ENCODE assay signal across 14 mouse cellular contexts in the genomic region with DNA sequence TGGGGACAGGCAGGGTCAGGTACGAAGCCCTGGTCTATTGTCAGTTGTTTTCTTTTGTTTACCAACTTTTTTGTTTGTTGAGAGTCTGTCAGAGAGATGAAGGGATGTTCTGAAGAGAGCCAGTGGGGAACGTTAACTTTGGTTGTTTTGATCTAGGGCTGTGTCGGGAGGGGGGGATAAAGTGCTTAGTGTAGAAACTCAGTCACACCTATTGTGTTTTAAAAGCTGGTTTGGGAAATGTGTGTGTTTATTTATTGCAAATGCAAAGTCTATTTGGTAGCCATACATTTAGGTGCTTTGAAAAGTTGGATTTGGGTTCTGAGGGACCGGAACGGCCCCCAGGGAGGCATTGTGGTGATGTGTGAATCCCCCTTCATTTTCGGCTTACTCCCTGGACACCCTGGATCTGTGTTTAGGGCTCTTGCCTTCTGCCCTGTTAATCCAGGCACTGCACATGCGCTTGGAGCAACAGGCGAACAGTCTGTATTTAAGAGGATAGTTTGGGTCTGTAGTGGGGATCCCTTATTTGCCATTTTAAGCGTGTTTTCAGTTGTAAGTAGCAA.
DNase-seq lines count a peak whose midpoint lies in the region; ATAC-seq lines count a peak whose summit lies in the region.
"Had no signal": no experiment of that assay in that cellular context is flagged by ENCODE, and none has a peak within 500 bp of the region (broad histone marks: within the 10 kb centered on the region; RNA-seq: fewer than 3 reads in every experiment).

No protein-coding gene starts in this region.

- H3K4me1 ChIP-seq in heart, embryonic 16.5 days (ENCODE audit: control insufficient read depth, insufficient read depth, low read length) = peaks cover 7% of the 10 kb centered on the region
- H3K4me1 ChIP-seq in limb, embryonic 10.5 days = peaks cover 25% of the 10 kb centered on the region
- no peaks in the 10 kb centered on the region for H3K4me1 ChIP-seq in intestine, embryonic 15.5 days (replicated peaks)
- H3K4me1 ChIP-seq: liver, embryonic 15.5 days had no signal

- intact Hi-C loops in heart, postnatal 25 days (cut with DNase I) = no loop called here

- H3K36me3 ChIP-seq in heart, embryonic 16.5 days (ENCODE audit: control insufficient read depth, insufficient read depth) = no peaks in the 10 kb centered on the region
- no peaks in the 10 kb centered on the region for H3K36me3 ChIP-seq in limb, embryonic 10.5 days
- no peaks in the 10 kb centered on the region for H3K36me3 ChIP-seq in intestine, embryonic 15.5 days
- H3K36me3 ChIP-seq: liver, embryonic 15.5 days had no signal

- DNase-seq in cerebellum, postnatal 10 days = peak; percentile 15 to 17
- no peak for DNase-seq in cerebellum, postnatal 14 days
- DNase-seq in heart, postnatal 25 days (ENCODE audit: low spot score) = no peak
- no peak for DNase-seq in limb, embryonic 10.5 days (ENCODE audit: low spot score)
- no peak for DNase-seq in thymus, postnatal 10 days (ENCODE audit: low spot score in 2 of 2)
- DNase-seq in left cerebral cortex, adult 18-20 months (ENCODE audit: low spot score in 2 of 2) = no peak
- DNase-seq: adrenal gland, postnatal 14 days; lung, postnatal 4 days; spleen, adult 18-20 months had no signal

- no peak overlapping the region for H3K27ac ChIP-seq in heart, embryonic 16.5 days (ENCODE audit: low read length)
- peak overlapping the region; percentile 80 for H3K27ac ChIP-seq in limb, embryonic 10.5 days
- H3K27ac ChIP-seq in intestine, embryonic 15.5 days = no peak overlapping the region
- H3K27ac ChIP-seq: layer of hippocampus, adult 2 months; liver, embryonic 15.5 days had no signal

- no peak overlapping the region for H3K4me3 ChIP-seq in heart, embryonic 16.5 days (ENCODE audit: low read length)
- no peak overlapping the region for H3K4me3 ChIP-seq in limb, embryonic 10.5 days
- no peak overlapping the region for H3K4me3 ChIP-seq in intestine, embryonic 15.5 days (replicated peaks)
- H3K4me3 ChIP-seq: layer of hippocampus, adult 2 months; liver, embryonic 15.5 days; myocyte had no signal

- H3K9ac ChIP-seq in heart, embryonic 16.5 days (ENCODE audit: low read length) = peak overlapping the region; percentile 41; the same call in 1 of the 2 replicates
- H3K9ac ChIP-seq in intestine, embryonic 15.5 days = no peak overlapping the region
- H3K9ac ChIP-seq: liver, embryonic 15.5 days had no signal

- ATAC-seq in heart, embryonic 16.5 days (replicated peaks; ENCODE audit: extremely low read depth, insufficient read depth, low FRiP score) = no peak
- no peak for ATAC-seq in intestine, embryonic 15.5 days

- no peak overlapping the region for H3K4me2 ChIP-seq in heart, embryonic 16.5 days (ENCODE audit: low read depth, low read length)
- no peak overlapping the region for H3K4me2 ChIP-seq in intestine, embryonic 15.5 days (replicated peaks)
- H3K4me2 ChIP-seq: liver, embryonic 15.5 days had no signal

- H3K27me3 ChIP-seq in heart, embryonic 16.5 days (ENCODE audit: control insufficient read depth, insufficient read depth, low read length) = peaks cover 15% of the 10 kb centered on the region
- H3K27me3 ChIP-seq in limb, embryonic 10.5 days (ENCODE audit: low read depth, poor library complexity, severe bottlenecking) = peaks cover 33% of the 10 kb centered on the region
- 0 out of 2 replicates have a peak, but pooled peaks cover 4% of the 10 kb centered on the region for H3K27me3 ChIP-seq in intestine, embryonic 15.5 days (replicated peaks)
- H3K27me3 ChIP-seq: liver, embryonic 15.5 days had no signal

- WGBS in heart, embryonic 16.5 days = 59% methylated on average over 9 of the region's 9 CpGs
- WGBS in limb, embryonic 10.5 days = 34% methylated on average over 9 of the region's 9 CpGs
- WGBS in intestine, embryonic 15.5 days = 58% methylated on average over 9 of the region's 9 CpGs

- no peaks in the 10 kb centered on the region for H3K9me3 ChIP-seq in heart, embryonic 16.5 days (replicated peaks; ENCODE audit: control insufficient read depth, low read length)
- no peaks in the 10 kb centered on the region for H3K9me3 ChIP-seq in limb, embryonic 10.5 days (replicated peaks)
- H3K9me3 ChIP-seq in intestine, embryonic 15.5 days = no peaks in the 10 kb centered on the region
- H3K9me3 ChIP-seq: liver, embryonic 15.5 days had no signal

Comparison
In these comparisons a context has a peak if more than half of its experiments do, and no peak if none do; other contexts are left out.
1. DNase-seq: peak in cerebellum, postnatal 10 days (2 of 2); none in cerebellum, postnatal 14 days (0 of 2), heart, postnatal 25 days (single experiment), limb, embryonic 10.5 days (single experiment), thymus, postnatal 10 days (0 of 2) and left cerebral cortex, adult 18-20 months (0 of 2).